Mouse (Mus musculus) right cerebral cortex, adult 18-20 months (tissue): ENCODE measurements around the gene Osbp2.

Experiments used
- DNase-seq: peaks from one replicate; pipeline ENCODE4 v3.0.0; 2022; ENCODE audit warnings: mixed read lengths

Gene Osbp2

DNA sequence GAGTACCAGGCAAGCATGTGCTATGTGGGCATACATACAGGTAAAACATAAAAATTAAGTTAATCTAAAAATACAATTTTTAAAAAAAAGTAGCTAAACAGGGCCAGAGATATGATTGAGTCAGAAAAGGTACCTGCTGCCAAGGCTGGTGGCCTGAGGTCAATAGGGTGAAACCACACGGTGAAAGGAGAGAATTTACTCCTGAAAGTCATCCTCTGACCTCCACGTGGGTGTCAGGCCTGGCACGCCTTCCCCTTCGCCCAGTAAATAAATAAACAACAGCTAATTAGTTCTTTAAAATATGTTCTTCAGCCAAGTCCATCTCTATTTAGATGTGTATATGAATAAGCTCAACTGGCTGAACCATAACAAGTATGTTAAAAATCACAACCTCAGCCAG is 3.3 kb downstream of the Osbp2 start:
- no peak for DNase-seq

DNA sequence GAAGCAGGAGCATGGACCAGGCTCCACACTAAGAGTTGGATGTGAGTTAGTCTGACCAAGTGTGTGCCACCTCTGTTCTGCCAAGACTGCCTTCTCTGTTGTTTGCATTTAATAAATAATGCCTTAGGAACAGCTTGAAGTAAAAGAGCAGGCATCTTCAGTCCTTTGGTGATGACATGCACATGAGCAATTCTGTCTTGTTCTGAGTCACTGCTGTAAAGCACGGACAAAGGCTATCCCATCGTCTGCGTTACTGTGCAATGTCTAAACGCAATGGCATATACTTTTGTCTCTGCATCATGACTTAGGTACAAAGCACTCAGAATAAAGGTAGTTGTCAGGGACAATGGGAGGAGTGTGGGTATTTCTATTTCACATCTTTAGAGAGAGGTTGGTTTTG is 3.9 kb downstream of the Osbp2 start:
- no peak for DNase-seq

- DNase-seq, result no peak
Measured at GRCm38 (mm10) chr11:3857902-3858301, 5.8 kb downstream of the Osbp2 start.

DNA sequence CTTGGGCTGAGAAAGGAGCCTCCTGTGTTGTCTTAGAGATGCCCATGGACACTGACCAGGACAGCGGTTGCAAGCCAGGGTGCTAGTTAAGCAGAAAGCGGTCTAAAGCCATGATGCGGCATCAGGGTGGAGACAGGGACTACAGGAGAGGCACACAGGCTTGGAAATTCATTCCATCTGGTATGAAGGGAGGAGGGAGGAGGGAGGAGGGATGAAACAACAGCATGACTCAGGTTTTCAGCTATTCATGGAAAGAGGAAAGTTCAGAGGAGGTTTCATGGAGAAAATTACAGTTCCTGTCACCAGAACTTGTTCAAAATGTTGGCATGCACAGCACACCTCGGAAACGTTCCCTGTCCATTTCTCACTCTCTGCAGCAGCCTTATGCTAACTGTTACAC is 7.9 kb downstream of the Osbp2 start:
- DNase-seq, result peak; percentile 64

DNA sequence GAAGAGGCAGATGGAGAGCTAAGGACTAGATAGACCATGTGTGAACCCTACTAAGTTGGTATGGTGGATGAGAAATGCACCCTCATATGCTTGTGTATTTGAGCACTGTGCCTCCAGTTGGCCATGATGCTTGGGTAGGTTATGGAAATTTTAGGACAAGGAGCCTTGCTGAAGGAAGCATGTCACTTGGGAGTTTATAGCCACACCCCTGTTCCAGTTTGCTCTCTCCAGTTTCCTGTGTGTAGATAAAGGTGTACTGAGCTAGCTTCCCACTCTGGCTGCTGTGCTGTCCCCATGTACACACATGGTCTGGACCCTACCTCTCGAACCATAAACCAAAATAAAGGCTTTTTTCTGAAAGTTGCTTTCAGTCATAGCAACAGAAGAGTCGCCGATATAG is 9.5 kb downstream of the Osbp2 start:
- DNase-seq, result no peak

- DNase-seq, result peak; percentile 85
Measured at GRCm38 (mm10) chr11:3853481-3854034, 10.1 kb downstream of the Osbp2 start.

- no peak for DNase-seq
Measured at GRCm38 (mm10) chr11:3853031-3853430, 10.7 kb downstream of the Osbp2 start.

GRCm38 (mm10) chr11:3851872-3852271 is 11.8 kb downstream of the Osbp2 start:
- peak; percentile 56 for DNase-seq

DNA sequence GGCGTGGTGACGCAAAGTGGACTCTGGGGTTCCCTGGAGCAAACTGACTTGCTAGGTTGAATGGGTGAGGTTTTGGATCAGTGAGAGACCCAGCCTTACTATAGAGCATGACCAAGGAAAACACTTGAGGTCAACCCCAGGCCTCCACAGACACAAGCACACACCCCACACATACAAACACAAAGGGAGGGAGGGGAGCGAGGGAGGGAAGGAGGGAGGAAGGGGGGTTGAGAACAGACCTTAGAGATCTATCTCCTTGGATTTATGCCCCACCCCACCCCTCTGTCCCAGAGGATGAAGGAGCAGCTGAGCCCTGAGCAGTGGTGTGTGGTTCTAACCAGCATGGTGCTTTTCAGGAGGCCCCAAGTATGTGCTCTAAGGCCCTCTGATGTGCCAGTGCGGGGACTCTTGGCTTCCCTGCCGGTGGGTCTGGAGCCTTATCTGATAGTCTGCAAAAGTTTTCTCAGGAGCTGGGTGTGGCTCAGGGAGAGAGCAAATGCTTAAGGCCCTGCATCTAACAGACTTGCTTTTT is 12.9 kb downstream of the Osbp2 start:
- no peak for DNase-seq

DNA sequence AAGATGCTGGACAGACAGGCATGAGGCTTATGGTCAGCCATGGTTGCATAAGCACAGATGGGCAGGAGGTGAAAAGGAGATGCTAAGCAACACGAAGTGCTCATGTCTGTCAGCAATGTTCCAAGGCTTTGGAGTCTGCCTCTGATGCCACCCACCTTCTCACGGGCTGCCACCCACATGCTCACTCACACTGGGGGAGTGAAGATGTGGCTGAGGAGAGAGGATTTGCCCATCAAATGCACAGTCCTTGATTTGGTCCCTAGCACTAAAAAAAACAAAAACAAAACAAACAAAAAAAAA is 13.4 kb downstream of the Osbp2 start:
- DNase-seq, result peak; percentile 79

DNA sequence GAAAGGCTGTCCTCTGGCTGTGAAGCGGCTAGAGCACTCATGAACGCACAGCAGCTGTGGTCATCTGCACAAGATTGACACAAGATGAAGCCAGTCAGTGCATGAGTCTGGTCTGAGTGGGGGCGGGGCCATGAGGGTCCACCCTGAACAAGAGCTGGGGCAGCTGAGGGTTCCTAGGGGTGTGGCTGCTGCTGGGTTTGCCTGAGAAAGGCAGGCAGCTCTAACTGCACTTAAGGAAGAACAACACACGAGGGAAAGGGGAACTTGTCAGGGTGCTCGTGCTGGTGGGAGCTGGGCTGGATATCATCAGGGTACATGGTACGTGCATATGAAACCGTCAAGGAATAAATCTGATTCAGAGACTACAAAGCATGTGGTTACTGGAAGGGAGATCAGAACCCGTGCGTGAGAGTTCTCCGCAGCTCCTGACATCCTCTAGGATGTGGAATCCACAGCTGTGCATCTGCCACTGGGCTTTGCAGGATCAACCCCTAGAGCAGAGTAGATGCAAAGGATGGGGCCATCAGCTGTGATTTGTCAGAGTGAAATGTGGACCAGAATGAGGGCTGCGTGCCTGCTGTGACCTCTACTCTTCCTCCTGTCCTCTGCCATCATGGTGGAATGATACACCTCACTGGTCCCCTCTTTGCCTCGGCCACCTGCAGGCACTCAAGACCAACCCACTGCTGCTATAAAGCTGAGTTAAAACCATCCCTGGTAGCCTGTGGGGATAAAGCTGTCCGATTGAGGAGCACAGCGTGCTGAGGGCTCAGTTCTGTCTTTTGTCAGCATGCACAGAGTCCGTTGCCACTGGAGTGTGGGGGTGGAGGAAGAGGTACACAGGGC is 14.0 kb downstream of the Osbp2 start:
- no peak for DNase-seq

GRCm38 (mm10) chr11:3846351-3846750 is 17.4 kb downstream of the Osbp2 start:
- DNase-seq, result no peak

DNA sequence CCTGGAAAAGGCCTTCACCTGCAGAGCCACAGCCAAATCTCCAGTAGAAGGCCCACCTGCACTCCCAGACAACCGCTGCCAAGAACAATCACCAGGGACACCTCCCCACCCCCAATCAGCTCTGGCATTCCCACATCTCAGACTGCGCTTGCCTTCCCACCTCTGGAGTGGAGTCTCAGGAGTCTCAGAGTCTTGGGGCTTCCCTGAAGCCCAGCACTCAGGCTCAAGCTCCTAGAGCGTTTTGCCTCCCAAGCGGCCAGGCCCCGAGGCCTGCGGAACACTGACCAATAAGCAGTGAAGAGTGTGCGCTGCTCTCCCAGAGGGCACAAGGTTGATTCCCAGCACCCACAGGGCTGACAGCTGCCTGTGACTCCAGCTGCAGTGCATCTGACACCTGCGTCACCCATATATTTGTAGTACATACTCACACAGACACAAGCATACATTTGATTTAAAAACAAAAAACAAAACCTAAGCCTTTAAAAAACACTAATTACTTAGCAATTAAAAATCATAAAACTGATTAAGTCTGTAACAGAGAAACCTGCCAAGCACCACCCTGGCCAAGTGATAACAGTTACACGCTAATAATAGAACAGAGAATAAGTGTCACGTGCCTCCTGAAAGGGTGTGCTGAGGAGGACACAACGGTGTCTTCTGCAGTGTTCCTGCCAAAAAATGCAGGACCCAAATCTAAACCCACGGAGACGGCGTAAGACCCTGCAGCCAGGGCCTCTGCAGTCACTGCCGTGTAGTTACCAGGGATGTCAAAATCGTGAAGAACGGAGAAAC is 19.6 kb downstream of the Osbp2 start:
- no peak for DNase-seq

- no peak for DNase-seq
Measured at GRCm38 (mm10) chr11:3835271-3835670, 28.4 kb downstream of the Osbp2 start.

DNA sequence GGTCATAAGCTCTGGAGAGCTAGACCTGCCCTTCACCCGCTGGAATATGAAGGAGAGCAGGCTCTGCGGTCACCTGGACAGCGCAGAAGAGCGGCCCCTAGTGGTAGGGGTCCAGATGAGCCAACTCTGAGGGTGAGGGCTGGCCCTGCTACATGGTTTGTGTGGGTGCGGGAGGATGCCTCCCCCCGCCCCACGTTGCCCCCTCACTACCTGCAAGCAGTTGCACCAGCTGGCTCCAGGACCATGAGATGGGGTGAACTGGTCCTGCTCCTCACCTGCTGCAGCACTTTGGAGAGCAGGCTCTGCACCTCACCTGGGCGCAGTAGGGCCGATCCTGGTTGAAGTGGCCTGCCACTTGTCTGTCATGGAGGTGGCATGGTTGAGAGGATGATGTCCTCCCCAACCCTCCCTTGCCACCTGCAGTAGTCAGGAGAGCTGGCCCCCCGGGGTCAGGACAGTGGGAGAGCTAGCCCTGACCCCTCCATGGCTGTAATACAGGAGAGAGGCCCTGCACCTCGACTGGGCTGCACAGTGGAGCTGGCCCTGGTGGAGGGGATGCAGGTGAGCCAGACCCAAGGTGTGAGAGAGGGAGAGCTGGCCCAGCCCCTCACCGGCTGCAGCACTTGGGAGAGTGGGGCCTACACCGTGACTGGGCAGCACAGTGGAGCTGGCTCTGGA is 29.1 kb downstream of the Osbp2 start:
- no peak for DNase-seq

DNA sequence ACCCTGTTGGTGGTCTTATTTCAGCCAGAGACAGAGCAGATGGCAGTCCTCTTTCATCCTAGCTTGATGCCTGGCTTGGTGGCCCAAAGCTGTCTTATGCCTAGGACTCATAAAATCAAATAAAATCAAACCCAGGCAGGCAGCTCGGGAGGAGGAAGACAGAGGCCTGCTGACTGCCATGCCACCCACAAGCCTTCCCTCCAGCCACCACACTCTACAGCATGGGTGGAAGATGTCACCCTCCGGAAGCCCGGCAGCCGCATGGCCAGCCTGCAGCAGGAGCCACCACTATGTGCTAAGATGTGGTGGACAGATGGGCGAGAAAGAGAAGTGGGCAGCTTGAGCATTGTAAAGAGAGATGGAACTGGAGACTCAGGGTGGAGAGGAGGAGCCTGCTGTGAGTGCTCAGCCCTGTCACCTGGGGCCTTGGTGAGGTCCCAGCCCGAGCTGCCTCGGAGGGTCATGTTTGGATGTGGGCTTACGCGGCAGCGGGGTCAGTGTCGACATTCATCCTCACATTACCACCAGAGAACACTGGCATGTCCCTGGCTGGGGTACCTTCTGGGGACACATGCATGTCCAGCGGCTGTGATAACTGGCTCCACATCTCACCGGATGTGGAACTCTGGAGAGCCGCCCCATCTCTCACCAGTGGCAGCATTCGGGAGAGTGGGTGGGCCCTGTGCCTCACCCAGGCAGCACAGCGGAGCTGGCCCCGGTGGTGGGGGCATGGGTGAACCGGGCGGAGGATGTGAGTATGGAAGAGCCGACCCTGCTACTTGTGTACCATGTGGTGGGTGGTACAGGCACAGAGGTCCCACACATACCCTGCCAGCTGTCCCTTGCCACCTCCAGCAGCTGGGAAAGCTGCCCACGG is 29.9 kb downstream of the Osbp2 start:
- DNase-seq, result peak; percentile 64

GRCm38 (mm10) chr11:3832193-3832901 is 31.4 kb downstream of the Osbp2 start:
- peak; percentile 73 for DNase-seq

GRCm38 (mm10) chr11:3829736-3830135 is 34.0 kb downstream of the Osbp2 start:
- no peak for DNase-seq

DNA sequence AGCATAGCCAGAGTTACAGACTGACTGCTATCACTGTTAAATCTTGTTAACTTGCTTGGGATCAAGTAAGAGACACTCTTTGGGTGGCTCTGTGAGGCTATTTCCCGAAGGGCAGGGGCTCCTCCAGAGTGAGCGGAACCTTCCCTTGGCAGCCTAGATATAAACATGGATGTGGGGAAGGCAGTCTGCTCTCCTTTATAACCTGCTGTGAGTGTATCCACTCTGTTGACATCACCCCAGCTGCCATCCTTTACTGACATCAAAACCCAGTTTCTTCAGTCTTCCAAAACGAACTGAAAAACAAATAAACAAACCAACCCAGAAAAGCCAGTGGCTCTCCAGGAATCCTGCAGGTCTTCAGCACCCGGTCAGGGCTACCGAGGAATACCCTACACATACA is 39.6 kb downstream of the Osbp2 start:
- no peak for DNase-seq

DNA sequence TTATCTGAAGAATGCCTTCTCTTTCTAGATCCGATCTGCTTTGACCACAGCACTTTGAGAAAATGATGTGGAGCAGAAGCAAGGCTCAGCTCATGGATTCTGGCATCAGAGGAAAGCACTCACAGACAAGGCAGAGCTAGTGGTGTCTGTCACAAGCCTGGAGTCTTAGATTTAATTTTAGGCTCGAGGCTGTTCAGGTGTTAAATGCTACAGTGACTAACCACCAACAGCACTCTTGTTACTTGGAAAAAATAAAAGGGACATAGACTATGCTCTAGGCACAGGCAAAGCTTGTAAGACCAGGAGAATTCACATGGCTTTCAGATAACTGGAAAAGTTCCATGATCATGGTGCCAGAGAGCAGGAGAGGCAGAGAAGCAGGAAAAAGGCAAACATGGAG is 40.3 kb downstream of the Osbp2 start:
- no peak for DNase-seq

GRCm38 (mm10) chr11:3817986-3818758 is 45.5 kb downstream of the Osbp2 start:
- DNase-seq, result no peak
